Mouse (Mus musculus) bone marrow, adult 2 months (tissue): ENCODE measurements around the gene Spindoc.

Source experiments
- CTCF ChIP-seq: fragments of 200-500 bp; IDR thresholded peaks from 2 replicates; pipeline ENCODE4 v1.5.1; 2011; ENCODE audit warnings: low read length, control low read depth; ENCODE audit not compliant: control insufficient read depth, insufficient read depth
- POLR2A ChIP-seq: fragments of 200-500 bp; IDR thresholded peaks from 2 replicates; pipeline ENCODE4 v1.6.1; 2011; ENCODE audit warnings: low read depth, mild to moderate bottlenecking, control low read depth, low read length, borderline replicate concordance; ENCODE audit not compliant: control insufficient read depth

DNA sequence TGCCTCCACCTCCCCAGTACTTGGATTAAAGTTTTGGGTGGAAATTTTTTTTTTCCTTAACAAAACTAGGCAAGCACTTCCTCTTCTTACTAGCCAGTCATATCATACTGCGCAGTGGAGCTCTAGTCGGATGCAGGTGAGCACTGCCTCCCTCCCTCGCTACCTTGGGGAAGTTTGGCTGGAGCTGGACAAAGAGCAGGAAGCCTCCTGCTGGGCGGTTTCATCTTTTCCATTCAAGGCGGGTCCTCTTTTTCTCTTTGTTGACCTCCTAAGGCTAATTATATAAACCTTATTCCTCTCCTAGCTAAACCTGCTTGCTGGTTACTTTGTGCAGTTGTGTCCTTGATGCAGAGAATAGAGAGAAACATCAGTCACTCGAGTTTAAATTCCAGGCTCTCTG, 29.2 kb downstream of the Spindoc start:
- TF ChIP-seq CTCF, result no peak
- TF ChIP-seq POLR2A, result no peak
